Mouse (Mus musculus): ENCODE measurements around the gene Ifitm10.
"Not testable (repeated sequence)": the region's sequence is repeated elsewhere in the genome, so short reads cannot be mapped to it uniquely, and the experiment has no call there.

Gene Ifitm10

DNA sequence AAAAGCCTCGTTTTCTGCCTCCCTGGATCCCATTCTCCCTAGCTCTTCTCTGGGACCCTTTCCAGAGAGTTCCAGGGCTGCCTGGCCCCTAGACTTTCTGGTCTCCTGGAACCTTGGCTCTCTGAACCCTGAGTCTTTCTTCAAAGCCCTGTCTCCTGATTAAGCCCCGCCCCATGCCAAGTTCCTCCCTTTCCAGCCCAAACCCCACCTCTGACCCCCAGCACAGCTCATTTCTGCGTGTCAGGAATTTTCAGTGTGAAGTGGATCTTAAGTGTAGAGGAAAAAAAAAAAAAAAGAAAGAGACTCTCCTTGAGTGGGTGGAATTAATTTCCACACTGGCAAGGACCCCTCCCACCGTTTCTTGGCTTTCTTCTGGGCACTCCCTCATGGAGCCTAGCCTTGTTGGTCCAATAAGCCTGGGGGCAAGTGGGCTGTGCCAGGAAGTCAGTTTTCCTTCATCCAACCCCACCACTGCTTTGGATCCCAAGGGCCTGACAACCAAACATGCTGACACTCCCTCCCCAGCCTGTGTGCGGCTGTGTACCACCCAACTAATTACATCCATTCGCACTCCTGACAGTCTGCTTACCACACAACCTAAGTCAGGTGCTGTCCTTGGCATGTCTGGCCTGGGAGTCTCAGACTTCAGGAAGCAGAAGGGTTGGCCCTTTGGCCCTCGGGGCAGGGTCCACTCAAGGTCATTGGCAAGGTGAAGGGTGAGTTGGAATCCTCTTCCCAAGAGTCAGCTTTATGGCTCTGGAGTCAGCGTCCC, at the start of gene Ifitm10:
Gene Ifitm10 (minus strand): TSS at position 113 of the 772 bp plus-strand sequence.
- DNase-seq: no peak

DNA sequence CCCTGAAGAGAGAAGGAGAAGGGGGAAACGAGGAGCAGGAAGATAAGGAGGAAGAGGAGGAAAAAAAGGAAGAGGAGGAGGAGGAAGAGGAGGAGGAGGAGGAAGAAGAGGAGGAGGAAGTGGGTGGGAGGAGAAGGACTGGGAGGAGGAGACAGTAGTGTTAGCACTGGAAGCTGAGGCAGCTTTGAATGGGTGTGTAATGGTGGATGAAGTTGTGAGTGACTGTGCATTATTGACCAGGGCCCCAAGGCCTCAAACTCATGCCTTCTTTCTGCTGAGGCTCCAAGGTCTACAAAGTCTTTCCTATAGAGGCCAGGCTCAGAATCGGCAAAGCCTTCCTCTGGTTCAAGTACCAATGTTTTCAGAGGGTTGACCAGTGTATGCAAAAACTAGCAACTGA, 48.3 kb upstream of the Ifitm10 start:
- DNase-seq: no peak

DNA sequence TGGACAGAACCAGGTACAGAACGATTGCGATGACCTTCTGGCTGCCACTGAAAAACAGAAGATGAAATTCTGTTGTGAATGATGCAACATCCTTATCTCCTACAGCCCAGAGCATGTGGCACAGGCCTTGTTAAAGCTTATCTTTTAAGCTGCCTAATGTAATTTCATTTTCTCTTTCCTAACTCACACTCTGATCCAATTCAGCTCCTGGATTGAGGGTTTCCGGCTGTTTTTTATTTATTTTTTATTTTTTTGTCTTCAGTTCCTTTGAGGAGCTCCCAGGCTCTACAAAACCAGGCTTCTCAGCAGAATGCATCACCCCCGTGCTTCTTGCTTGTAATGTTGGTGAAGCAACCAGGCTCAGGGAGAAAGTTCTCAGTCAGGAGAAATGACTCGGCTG, 46.3 kb upstream of the Ifitm10 start:
- DNase-seq: no peak

GRCm38 (mm10) chr7:142418679-142419078, 45.1 kb upstream of the Ifitm10 start:
- no peak for DNase-seq

DNA sequence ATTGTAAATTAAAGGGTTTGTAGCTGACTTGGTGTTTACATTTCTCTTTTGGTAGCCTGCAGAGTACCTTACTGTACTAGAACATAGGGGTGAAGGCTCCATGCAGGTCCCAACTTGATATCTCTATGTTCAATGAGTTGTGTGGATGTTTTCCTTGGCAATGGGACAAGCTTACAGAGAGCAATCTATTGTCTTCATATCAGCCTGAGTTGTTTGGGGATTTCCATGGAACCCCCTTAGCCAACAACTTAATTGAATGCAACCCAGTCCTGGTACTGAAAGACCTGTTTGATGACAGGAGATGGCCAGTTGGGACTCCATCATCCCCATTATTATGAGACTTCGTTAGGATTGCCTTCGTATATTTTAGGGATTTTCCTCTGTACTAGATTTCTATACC, 44.5 kb upstream of the Ifitm10 start:
- DNase-seq: no peak

DNA sequence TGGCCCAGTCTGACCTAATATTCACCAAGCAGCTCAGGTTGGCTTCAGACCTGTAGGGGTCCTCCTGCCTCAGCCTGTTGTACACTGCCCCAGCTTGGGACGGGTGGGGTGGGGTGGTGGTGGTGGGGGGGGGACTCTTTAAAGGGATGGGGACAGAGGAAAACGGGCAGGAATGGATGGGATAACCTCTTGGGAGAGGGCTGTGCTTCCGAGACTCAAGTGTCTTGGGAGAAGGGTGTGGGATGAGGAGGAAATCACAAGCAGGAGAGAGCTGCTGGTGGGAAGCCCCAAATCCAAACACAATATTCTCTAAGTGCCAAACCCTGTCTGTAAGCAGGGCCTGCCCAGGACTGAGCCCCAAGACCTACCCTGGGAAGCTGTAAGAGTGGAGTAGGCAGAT, 42.7 kb upstream of the Ifitm10 start:
- no peak for DNase-seq

DNA sequence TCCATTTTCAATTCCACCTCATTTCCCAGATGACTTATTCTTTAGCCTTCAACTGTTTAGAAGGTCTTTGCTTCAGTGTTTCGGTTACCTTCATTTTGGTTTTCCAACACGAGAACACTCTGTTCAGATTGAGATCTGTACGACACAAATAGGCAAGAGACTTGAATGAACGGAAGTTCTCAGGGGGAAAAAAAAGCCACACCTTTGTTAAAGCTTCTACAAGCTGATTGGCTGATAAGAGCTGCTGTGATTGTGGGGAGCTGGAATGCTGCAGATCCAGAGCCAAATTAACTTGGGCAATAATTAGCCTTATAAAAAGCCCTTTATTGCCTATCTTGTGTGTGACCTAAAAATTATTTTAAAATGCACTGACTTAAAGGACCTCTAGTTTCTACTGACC, 41.8 kb upstream of the Ifitm10 start:
- DNase-seq: no peak

DNA sequence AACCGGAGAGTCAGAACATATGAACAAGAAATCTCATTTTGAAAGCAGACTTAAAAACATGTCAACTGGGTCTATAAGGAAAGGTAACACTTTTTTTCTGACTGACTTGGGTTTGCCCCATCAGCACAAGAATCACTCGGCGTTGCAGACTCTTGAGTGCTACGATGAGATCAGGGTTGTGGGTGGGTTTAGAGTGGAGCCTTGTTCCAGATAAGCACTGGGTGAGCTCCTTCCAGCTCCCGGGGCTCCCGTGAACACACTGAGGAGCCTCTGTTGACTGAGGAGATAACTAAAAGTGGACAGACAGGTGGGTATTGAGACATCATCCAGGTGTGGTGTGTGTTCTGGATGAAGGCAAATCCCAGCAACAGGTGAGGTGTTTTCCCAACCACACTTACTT, 39.7 kb upstream of the Ifitm10 start:
- DNase-seq: no peak

- no peak for DNase-seq
These were observed 36.0 kb upstream of the Ifitm10 start for GRCm38 (mm10) chr7:142409603-142410002.

DNA sequence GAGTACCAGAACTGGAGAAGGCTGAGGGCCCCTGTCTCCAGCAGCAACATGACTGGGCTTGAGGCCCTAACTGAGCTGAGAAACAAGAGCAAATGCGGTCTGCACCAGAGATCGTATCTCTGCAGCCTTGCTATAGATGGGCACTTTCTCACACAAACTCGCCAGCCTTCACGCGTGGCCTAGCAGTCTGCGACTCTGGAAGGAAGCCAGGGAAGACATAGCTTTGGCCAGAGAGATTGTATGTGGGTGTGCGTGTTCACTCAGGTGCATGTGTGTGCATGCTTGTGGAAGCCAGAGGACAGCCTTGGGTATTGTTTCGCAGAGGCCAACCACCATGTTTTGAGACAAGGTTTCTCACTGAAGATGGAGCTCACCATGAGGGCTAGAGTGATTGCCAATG, 35.1 kb upstream of the Ifitm10 start:
- no peak for DNase-seq

GRCm38 (mm10) chr7:142407935-142408334, 34.4 kb upstream of the Ifitm10 start:
- DNase-seq: no peak

DNA sequence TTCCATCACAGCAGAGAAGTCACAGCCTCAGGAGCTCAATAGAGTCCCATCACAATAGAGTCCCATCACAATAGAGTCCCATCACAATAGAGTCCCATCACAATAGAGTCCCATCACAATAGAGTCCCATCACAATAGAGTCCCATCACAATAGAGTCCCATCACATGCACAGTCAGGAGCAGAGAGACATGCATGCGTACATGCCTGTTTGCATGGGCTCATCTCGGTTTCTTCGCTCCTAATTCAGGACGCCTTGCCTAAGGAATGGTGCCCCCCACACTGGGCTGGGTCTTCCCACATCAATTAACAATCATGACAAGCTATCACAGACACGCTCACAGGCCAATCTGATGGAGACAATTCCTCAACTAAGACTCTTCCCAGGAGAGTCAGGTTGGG, 31.6 kb upstream of the Ifitm10 start:
- not testable (repeated sequence) for DNase-seq

DNA sequence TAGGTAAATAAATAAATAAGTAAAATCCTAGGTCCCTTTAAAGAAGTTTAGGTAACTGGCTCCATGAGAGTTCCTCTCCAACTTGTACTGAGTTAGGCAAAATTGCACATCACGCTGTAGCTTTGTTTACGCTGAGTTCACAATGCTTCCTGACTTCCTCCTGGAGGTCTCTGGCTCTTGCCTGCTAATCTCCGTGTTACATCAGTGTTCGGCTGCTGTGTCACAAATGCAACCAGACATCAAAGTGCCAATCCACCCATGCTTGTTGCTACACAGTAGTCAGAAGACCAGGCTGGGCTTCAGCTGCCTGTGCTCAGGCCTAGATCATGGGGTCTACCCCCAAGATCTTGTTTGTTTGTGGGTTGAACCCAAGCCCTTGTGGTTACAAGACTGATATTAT, 30.0 kb upstream of the Ifitm10 start:
- DNase-seq: no peak

DNA sequence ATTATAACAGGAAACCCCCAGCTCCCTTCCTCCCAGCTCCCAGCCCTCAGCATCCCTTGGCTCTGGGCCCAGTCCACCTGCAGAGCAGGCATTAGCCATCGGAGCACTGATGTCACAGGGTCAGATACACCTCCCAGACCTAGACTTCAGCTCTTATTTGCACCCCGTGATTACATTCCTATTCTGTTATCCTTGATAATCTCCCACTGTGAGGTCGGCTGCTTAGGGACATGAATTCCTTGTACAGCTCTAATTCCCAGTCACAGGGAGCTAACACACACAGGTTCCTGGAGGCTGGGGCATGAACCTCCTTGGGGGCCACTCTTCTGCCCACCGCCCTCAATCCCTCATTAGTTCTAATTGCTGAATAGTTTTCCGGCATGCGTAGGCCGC, 27.2 kb upstream of the Ifitm10 start:
- no peak for DNase-seq

DNA sequence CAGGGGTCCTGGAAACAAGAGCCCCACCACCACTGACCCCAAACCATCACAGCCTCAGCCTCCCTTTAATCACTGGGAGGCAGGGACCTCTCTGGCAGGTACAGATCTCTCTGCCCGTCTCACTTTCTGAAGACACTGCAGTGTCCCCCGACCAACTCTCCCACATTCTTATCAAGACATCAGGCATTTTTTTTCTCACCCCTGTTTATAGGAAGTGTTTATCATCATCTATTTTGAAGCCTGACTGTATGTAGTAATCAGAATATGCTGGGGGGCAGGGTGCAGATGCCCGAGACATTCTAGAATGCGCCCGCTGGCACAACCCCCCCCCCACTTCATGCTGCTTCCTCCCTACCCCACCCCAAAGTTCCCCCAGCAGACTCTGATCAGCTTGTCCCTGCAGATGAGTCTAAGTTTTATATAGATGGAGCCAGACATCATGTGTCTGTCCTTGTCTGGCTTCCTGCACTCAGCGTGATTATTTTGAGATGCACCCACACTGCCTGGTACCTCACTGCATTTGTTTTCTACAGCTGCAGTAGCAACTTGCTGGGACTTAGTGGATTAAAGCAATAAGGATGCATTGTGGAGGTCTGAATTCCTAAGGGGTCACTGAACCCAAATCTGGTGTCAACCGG, 26.7 kb upstream of the Ifitm10 start:
- DNase-seq: no peak

GRCm38 (mm10) chr7:142399250-142399649, 25.7 kb upstream of the Ifitm10 start:
- no peak for DNase-seq

DNA sequence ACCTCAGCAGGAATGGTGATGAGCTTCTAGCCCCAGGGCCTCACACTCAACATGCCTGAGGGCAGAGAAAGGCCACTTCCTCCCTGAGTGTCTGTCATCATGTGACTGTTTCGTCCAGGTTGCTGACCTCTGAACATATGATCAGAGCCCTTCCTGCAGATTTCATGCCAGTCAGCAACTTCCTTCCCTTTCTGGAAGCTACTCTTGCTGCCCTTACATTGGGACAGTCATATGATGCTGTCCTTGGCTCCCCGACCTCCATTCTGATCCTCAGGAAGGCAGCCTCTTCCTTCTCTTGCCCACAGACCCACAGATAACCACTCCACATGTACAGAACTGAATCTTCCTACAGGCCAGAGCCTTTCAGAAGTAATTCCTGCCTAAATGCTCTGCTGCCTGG, 24.5 kb upstream of the Ifitm10 start:
- DNase-seq: no peak

DNA sequence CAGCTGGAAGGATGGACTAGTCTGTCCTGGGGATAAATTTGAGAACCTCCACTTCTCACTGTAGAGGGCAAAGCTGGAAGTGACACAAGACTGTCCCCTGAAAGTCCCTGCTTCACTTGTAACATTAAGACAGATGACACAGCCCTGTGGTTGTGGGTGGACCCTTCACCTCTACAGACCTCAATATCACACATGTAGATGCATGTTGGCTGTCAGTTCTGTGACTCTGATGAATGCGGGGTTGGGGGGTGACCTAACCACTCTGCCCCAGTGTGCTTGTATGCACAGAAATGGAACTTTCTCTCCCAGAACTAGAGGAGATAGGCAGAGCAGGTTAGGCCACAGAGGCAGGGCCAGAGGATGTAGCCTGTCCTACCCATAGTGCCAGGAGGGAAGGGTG, 23.1 kb upstream of the Ifitm10 start:
- DNase-seq: no peak

GRCm38 (mm10) chr7:142395472-142395871, 21.9 kb upstream of the Ifitm10 start:
- DNase-seq: no peak

GRCm38 (mm10) chr7:142394261-142395190, 21.0 kb upstream of the Ifitm10 start:
- no peak for DNase-seq

- DNase-seq: no peak
These were observed 19.6 kb upstream of the Ifitm10 start for GRCm38 (mm10) chr7:142393191-142393590.

GRCm38 (mm10) chr7:142391609-142392008, 18.1 kb upstream of the Ifitm10 start:
- DNase-seq: no peak

GRCm38 (mm10) chr7:142391108-142391507, 17.6 kb upstream of the Ifitm10 start:
- DNase-seq: no peak

All from cerebellum, adult 18-20 months (tissue).